Mouse (Mus musculus) left cerebral cortex, postnatal 10 days (tissue): ENCODE measurements around the gene Scamp4. TPM values are rescaled to one million over a fixed set of nuclear protein-coding genes. Genes with fewer than 3 reads are reported as not detected.
"Not testable (repeated sequence)": the region's sequence is repeated elsewhere in the genome, so short reads cannot be mapped to it uniquely, and the experiment has no call there.

ENCODE experiments used
- DNase-seq, 2 experiments: peaks; one replicate each; pipeline ENCODE4 v3.0.0; 2021 to 2022; ENCODE audit warnings: low spot score in 2 of 2, mixed read lengths in 1 of 2; ENCODE audit errors: extremely low spot score in 1 of 2
- intact Hi-C: fragments of 180-260 bp; cut with DNase I; formaldehyde crosslinking; loops from one replicate; pipeline ENCODE4 v1.15.1; 2025
- total RNA-seq, 2 experiments: library from RNA; stranded (reverse); gene quantifications; 2 replicates each; pipeline ENCODE4 v1.2.3; 2021

The Scamp4 gene
- total RNA-seq, 2 experiments from 2014 or later: 37.5 to 37.9 TPM

DNA sequence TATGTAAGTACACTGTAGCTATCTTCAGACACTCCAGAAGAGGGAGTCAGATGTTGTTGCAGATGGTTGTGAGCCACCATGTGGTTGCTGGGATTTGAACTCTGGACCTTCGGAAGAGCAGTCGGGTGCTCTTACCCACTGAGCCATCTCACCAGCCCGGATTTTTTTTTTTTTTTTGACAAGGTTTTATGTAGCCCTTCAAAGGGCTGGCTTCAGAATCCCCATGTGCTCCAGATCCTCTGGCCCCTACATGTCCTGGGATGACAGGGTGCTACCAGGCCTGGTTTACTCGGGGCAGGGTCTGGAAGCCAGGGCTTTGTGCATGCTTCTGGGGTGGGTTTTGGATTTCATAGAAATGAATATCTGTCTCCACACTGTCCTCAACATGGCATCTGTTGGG, 3.0 kb downstream of the Scamp4 start, which contains the start of gene Gm49322:
Gene Gm49322, plus strand, starts transcription at position 301 of the 400 bp plus-strand sequence.
- DNase-seq, intact Hi-C loops: not testable (repeated sequence)

DNA sequence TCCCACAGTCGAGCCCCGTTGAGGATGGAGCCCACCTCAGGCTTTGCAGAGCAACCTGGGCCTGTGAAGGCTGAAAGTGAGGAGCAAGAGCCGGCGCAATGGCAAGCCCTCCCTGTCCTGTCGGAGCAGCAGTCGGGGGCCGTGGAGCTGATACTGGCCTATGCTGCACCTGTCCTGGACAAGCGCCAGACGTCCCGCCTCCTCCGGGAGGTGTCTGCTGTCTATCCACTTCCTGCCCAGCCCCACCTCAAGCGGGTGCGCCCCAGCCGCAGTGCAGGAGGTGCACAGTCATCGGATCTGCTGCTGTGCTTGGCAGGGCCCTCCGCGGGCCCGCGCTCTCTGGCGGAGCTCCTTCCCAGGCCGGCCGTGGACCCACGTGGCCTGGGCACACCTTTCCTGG, 3.6 kb downstream of the Scamp4 start:
- DNase-seq: peak in 1 of 2 experiments; percentile 60
- intact Hi-C loops: no loop called here

DNA sequence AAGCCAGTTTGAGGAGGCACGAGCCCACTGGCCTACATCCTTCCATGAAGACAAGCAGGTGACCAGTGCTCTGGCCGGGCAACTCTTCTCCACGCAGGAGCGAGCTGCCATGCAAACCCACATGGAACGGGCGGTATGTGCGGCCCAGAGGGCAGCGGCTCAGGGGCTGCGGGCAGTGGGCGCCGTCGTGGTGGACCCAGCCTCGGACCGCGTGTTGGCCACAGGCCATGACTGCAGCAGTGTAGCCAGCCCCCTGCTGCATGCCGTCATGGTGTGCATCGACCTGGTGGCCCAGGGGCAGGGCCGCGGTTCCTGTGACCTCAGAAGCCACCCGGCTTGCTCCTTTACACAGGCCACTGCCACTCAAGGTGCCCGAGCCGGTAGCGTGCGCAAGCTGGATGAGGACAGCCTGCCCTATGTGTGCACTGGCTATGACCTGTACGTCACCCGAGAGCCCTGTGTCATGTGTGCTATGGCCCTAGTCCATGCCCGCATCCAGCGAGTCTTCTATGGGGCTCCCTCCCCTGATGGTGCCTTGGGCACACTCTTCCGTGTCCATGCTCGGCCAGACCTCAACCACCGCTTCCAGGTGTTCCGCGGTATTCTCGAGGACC, 4.2 kb downstream of the Scamp4 start:
- intact Hi-C loops: no loop called here
- DNase-seq: no peak

DNA sequence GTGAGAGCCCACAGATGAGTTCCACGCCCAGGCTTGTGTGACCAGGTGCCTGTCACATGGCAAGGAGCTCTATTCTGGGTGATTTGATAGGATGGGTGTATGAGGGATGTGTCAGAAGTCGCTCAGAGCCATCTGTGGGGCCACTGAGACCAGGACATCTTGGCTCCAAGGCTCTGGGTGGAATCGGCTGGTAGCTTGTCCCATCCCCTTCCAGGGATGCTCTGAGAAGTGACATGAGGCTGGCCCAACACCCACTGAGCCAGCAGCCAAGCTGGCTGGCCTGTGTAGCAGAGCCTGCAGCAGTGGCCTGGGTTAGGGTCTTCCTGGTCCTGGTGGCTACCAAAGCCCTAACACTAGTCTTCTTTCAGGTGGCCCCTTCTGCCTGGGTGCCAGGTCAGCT, 5.8 kb downstream of the Scamp4 start:
- intact Hi-C loops: no loop called here
- no peak for DNase-seq

DNA sequence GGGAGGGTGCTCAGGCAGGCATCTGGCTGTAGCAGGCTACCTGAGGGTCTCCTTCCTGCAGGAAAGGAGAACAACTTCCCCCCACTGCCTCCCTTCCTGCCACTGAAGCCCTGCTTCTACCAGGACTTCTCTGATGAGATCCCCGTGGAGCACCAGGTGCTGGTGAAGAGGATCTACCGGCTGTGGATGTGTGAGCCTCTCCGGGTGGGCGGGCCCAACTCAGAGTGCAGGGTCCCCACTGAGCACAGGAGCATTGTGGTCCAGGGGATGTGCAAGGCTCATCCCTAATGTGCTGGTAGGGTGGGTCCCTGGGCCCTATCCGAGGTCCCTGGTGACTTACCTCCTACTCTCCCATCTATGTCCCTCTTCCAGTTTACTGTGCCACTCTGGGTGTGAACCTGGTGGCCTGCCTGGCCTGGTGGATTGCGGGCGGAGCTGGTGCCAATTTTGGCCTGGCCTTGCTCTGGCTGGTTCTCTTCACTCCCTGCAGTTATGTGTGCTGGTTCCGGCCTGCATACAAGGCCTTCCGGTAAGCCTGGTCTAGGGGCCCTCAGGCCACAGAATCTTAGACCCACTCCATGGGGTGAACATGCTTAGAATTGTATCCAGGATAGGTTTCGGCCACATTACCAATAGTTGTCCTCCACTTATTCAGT, 6.7 kb downstream of the Scamp4 start:
- intact Hi-C loops: no loop called here
- no peak for DNase-seq

DNA sequence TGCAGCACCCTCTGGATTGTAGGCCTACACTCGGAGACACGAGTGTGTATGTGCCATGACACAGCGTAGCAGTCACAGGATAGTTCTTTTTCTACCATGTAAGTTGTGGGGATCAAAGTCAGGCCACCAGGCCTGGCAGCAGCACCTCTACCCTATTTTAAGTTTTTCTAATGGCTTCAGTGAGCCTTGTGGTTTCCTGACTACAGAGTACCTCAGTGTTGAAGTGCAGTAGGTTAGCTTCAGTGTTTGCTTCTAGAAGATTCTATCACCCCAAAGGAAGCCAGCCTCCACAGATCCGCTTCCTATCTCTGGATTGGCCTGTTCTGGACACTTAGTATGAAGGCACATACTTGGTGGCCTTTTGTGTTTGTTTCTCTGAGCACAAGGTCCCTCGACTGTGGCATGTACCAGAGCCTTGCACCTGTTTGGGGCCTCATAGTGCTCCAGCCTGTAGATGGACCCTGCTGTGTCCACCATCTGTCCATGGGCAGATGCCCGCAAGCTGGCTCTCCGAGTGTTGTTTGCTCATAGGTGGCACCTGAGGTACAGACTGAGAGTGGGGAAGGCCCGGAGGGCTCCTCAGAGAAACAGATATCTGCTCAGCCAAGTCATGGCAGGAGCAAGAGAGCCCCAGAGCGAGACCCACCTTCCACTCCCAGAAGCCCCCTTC, 7.6 kb downstream of the Scamp4 start:
- DNase-seq: no peak
- intact Hi-C loops: no loop called here

DNA sequence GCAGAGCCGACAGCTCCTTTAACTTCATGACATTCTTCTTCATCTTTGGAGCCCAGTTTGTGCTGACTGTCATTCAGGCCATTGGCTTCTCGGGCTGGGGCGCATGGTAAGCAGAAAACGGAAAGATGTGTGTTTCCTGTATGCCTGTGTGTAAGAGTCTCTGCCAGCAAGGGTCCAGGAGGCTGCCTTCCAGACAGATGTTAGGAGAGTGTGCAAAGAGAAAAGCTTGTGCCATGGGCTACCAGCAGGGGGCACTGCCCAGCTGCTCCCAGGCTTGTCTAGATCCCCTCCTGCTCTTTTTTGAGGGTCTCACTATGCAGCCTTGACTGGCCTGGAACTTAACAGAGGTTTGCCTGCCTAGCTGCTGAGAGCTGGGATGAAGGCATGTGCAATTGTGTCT, 8.4 kb downstream of the Scamp4 start:
- intact Hi-C loops: no loop called here
- no peak for DNase-seq

DNA sequence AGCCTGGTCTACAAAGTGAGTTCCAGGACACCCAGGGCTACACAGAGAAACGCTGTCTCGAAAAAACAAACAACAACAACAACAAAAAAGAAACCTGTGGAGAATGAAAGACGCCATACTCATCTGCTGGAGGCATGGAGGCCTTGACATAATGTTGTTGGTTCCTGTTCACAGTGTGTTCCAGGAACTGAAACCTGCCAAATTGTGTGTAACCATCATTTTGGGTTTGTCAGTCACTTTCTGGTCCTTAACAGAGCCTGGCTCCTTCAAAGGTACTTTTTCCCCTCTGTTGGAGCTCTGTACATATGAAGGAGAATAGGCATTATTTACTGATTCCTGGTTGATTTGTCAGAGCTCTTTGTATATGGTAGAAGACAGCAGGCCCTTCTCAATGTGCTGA, 9.2 kb downstream of the Scamp4 start:
- no peak for DNase-seq
- intact Hi-C loops: no loop called here

DNA sequence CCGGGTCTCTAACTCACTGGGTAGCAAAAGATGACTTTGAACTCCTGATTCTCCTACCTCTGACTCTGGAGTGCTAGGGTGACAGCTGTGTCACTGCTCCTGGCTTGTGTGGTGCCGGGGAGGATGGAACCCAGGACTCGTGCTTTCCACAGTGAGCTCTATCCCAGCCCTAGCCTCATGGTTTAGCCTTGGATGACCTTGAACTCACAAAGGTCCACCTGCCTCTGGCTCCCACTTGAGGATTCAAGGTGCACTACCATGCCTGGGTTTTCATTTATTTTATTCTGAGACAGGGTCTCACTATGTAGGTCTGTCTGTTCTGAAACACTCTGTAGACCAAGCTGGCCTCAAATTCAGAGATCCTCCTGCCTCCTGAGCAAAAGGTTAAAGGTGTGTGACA, 11.1 kb downstream of the Scamp4 start:
- intact Hi-C loops: no loop called here
- no peak for DNase-seq

DNA sequence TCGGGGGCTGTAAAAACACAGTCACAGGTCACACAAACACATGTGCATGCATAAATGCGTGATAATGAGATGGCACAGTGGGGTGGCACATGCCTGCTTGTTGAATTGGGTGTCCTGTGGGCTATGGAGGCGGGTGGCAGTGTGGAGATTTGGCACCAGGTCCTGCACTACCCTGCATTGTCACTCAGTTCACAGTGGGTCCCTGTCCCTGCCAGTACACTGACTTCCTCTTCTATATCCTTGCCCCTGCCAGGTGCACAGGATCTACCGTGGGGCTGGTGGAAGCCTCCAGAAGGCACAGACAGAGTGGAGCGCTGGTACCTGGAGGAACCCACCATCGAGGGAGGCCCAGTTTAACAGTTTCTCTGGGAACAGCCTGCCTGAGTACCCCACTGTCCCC, 11.7 kb downstream of the Scamp4 start:
- DNase-seq: no peak
- intact Hi-C loops: no loop called here

DNA sequence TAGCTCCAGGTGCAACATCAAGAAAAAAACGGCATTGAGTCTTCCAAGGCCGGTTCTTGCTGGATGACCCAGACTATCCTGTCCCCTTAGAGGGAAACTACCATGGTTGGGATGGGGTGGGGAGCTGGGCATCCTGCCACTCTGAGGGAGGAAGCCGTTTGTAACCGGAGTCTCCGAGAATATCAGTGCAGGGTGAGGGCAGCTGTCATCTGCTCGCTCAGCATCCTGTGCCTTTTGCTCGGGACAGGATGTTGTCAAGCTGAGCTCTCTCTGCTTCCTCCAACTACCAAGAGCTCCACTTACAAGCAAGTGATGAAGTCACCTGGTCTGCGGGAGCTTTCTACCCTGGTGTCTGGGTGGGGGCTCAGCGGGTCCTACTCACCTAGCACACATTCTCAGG, 15.5 kb downstream of the Scamp4 start:
- DNase-seq: peak in 1 of 2 experiments; percentile 71
- intact Hi-C loops: no loop called here

DNA sequence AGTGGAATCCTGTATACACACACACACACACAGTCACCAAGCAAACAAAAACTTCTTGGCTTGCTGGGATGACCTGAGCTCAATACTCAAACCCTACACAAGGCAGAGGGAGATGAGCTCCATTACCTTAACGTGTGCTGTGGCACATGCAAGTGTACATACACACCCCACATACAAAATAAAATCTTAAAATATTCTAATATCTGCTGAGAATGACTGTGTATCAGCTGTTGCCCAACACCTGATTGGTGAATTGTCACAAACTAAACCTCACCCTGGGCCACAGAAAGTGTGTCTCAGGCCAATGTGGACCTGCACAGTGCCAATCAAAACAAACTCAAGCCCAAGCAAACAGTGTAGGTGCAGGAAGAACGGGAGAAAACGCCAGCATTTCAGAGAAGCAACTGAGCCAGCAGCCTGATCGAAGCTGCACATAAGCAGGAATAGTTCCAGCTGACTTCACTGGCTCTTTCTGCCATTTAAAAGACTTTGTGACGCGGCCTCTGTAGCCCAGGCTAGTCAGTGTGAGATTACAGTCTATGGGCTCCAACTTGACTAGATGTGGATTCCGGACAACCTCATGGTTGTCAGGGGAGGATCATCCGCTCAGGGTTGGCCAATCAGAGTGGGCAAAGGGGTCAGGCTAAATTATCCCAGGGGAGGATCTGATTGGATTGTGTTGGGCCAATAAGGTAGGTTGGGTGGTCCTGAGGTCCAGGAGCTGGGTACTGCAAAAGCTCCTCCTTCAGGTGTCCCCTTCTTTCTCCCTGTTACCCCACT, 17.0 kb downstream of the Scamp4 start:
- DNase-seq: no peak
- intact Hi-C loops: no loop called here

DNA sequence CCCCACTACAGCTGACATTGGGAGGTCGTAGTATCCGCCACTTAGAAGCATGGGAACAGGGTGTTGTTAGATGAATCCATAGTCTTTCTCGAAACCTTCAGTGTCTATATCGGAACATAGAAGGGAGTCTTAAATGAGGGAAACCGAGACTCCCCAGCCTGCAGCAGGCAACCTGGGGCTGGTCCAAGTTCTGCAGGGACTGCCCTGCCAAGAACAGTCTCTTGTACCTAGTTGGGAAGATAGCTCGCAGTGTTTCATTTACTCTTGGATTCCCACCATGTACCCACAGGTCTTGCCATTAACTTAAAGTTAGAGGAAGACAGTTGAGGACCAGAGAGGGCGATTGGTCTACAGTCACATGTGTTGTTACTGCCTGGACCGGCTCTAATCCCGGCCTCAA, 17.7 kb downstream of the Scamp4 start:
- no peak for DNase-seq
- intact Hi-C loops: no loop called here

DNA sequence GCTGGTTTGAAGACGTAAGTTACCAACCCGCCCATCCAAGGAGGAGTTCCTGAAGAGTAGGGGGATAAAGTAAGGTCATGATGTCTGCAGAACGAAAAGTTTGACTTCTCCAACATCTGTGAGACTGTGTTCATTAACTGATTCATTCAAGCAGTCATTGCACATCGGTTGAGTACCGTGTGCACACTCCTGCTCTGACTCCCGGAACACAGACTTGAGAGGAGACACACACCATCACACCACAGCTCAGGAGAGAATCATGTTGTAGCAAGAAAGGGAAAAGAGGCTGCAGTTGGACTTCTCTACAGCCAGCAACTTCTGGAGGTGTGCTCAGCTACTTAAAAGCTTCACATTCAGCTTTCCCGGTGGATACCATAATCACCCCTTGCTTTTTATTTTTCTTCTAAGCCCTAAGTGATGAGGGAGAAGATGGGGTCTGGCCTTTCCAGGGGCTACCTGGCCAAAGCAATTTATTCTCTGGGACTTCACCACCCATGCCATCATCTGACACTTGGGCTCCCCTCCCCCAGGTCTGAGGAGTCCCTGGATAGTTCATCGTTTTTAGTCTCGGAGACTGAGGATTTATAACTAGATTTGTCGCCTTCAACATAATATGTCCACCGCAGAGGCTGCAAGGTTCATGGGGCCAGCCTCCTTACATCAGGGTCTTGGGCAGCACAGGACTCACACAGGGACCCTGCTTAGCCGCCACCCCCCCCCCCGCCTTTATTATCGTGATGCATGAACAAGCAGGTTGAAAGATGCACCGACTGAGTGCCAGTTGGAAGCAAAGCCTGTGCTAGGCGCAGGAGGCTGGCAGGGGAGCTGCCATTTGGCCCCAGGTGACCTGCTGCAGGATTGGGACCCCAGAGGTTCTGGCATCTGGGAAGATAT, 18.4 kb downstream of the Scamp4 start:
- intact Hi-C loops: no loop called here
- no peak for DNase-seq

DNA sequence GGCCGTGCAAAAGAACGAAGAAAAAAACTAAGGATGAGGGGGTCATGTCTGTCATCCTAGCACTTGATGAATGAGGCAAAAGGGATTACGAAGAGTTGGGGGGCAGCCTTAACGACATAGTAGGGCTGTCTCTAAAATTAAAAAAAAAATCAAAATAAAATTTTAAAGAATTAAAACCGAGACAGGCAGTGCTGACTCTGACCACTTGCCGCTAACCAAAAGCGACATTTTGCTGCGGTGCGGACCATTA, 18.9 kb downstream of the Scamp4 start:
- intact Hi-C loops: no loop called here
- no peak for DNase-seq

DNA sequence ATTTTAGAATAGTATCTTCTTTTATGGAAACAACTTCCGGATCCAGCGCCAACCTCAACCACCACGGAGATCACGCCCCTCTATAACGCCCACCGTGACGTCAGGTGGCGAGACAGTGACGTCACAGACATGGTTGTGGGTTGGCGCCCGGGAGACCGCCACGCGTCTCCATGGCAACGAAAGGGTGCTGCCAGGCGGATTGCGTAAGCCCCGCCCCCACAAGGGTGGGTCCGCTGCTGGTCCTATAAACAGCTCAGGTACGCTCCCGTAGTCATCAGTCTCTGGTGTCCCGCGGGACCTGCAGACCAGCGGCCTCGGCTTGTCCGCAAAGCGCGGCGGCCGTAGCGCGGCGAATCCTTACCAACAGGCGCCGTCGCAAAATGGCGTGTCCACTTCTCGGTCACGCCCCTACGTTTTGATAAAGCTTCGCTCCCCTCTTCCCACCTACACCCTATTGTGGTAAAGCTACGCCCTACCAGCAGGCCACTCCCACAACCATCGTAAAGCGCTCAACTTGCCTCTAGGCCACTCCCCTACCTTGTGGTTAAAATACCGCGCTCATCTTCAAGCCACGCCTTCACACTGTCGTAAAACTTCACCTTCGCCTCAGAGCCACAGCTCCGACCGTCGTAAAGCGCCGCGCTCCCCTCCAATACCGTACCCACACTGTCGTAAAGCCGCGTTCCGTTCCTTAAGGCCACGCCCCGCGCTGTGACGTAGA, 19.4 kb downstream of the Scamp4 start:
- intact Hi-C loops: no loop called here
- peak; percentile 99 to 100 for DNase-seq

DNA sequence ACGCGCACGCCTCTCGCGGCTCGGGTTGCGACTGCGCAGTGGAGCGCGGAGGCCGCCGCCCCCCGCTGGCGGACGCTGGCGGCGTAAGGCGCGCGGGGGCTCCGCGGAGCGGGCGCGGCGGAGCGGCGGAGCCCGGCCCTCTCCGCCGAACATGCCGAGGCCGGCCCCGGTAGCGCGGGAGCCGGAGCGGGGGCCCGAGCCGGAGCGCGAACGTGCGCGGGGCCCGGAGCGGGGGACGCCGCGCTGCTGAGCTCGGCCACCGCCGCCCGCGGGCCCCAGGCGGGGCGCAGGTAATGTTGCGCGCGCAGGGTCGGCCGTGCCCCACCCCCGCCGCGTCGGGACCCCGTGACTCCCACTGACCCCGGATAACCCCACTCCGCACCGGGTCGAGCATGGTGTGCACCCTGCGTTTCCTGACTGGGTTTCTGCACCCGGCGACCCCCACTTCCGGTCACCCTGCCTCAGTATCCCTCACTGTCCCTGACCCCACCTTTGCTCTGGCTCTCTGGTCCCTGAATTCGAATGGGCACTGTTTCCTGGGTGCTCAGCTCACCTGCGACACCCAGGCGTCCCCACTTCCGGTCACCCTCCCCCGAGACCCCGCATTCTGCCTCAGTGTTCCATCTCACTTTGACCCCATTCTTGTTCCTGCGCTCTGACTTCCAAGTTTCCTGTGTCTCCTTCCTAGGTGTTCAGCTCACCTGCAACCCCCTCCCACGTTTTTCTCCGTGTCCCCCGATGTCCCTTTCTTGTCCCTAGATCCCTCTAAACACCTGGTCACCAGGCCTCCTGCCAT, 20.2 kb downstream of the Scamp4 start, which contains the start of gene Csnk1g2:
Gene Csnk1g2, plus strand, starts transcription at position 178 of the 796 bp plus-strand sequence.
- DNase-seq: peak in 1 of 2 experiments; percentile 84

More for the DNA sequence above, 20.2 kb downstream of the Scamp4 start, which contains the start of gene Csnk1g2:
- intact Hi-C loops: no loop called here
